Mouse (Mus musculus): ENCODE measurements around the gene Wwox. TPM values are rescaled to one million over a fixed set of nuclear protein-coding genes. Genes with fewer than 3 reads are reported as not detected.

Wwox gene
- total and polyA plus RNA-seq, 3 experiments: 7.8 to 11.5 (median 9.1) TPM

GRCm38 (mm10) chr8:114460600-114460999 lies 21.1 kb downstream of the Wwox start (continued):
- TF ChIP-seq MAZ (IDR thresholded peaks at IDR 0.05; ENCODE audit: low read depth, low read length) (no peak), ELF1 (IDR thresholded peaks at IDR 0.05; ENCODE audit: low read depth, low read length) (no peak), TBP (conservative IDR thresholded peaks at IDR 0.05; ENCODE audit: low read depth, low read length) (no peak), RCOR1 (conservative IDR thresholded peaks at IDR 0.05; ENCODE audit: low read depth, low read length) (no peak)

- Histone ChIP-seq H3K4me1 (ENCODE audit: control insufficient read depth in 1 of 2, insufficient read depth in 2 of 2) (no peaks in the 10 kb centered on the region; a peak in 1 of 4 replicates), H3K27me3 (replicated peaks) (no peaks in the 10 kb centered on the region), H3K9me3 (replicated peaks; ENCODE audit: low read length) (no peaks in the 10 kb centered on the region), H3K36me3 (replicated peaks in 1 of 2; ENCODE audit: control insufficient read depth in 1 of 2, insufficient read depth in 1 of 2, low read length in 1 of 2) (peaks cover 8 to 64% of the 10 kb centered on the region in 2 experiments), H3K4me3 (replicated peaks in 1 of 3; ENCODE audit: low read depth in 2 of 3, low read length in 2 of 3, poor library complexity in 1 of 3) (no peak overlapping the region), H3K27ac (ENCODE audit: insufficient read depth, low read depth) (no peak overlapping the region), H3K9ac (ENCODE audit: insufficient read depth, low read depth) (no peak overlapping the region), H3K79me2 (replicated peaks; ENCODE audit: control insufficient read depth, extremely low read depth, insufficient read depth, poor library complexity, severe bottlenecking) (no peaks in the 10 kb centered on the region), H3K4me2 (ENCODE audit: insufficient read depth, low read depth, poor library complexity, severe bottlenecking) (no peak overlapping the region)
- no peak for TF ChIP-seq MEF2A (IDR thresholded peaks at IDR 0.05; ENCODE audit: borderline replicate concordance, low read depth, low read length)
- no peak for TF ChIP-seq BHLHE40 (IDR thresholded peaks at IDR 0.05; ENCODE audit: low read depth, low read length)
- no peak for TF ChIP-seq ZMIZ1 (IDR thresholded peaks at IDR 0.05; ENCODE audit: low read depth, low read length)
- TF ChIP-seq E2F4 (IDR thresholded peaks at IDR 0.05; ENCODE audit: insufficient replicate concordance, low read depth, low read length): no peak
- TF ChIP-seq CHD2 (IDR thresholded peaks at IDR 0.05; ENCODE audit: low read length): no peak
- TF ChIP-seq USF1 (IDR thresholded peaks at IDR 0.05; ENCODE audit: low read depth, low read length): no peak
- no peak for DNase-seq (ENCODE audit: extremely low read depth)
- in situ Hi-C loops (cut with MboI; ENCODE audit: low pct_ligation_motif_present, low pct_unique_long_range_greater_than_20kb, low sequenced_read_pairs): loop anchor here (25.0 kb wide), 1 partner anchor 1975 kb away; no protein-coding TSS in a partner anchor
- dilution Hi-C loops (cut with MboI; ENCODE audit: extremely low pct_ligation_motif_present, extremely low pct_unique_long_range_greater_than_20kb, low sequenced_read_pairs): no loop called here
These were observed 23.1 kb downstream of the Wwox start for GRCm38 (mm10) chr8:114462591-114462990.

GRCm38 (mm10) chr8:114463305-114463704 lies 23.9 kb downstream of the Wwox start:
- no peak overlapping the region for H3K4me2 ChIP-seq (ENCODE audit: insufficient read depth, low read depth, poor library complexity, severe bottlenecking)
- no peaks in the 10 kb centered on the region for H3K27me3 ChIP-seq (replicated peaks)
- H3K4me1 ChIP-seq (ENCODE audit: control insufficient read depth in 1 of 2, insufficient read depth in 2 of 2): no peaks in the 10 kb centered on the region; a peak in 1 of 4 replicates
- H3K36me3 ChIP-seq (replicated peaks in 1 of 2; ENCODE audit: control insufficient read depth in 1 of 2, insufficient read depth in 1 of 2, low read length in 1 of 2): peaks cover 8 to 64% of the 10 kb centered on the region in 2 experiments
- TF ChIP-seq ZC3H11A (IDR thresholded peaks at IDR 0.05; ENCODE audit: low read depth, low read length): no peak
- no peak for TF ChIP-seq USF1 (IDR thresholded peaks at IDR 0.05; ENCODE audit: low read depth, low read length)
- TF ChIP-seq POLR2AphosphoS2 (IDR thresholded peaks at IDR 0.05; ENCODE audit: low read depth, low read length): no peak
- TF ChIP-seq JUN (IDR thresholded peaks at IDR 0.05; ENCODE audit: insufficient read depth, low read depth, low read length): no peak
- no peak for TF ChIP-seq EP300 (IDR thresholded peaks at IDR 0.05; ENCODE audit: low read length)
- no peak for TF ChIP-seq SMC3 (IDR thresholded peaks at IDR 0.05; ENCODE audit: low read depth, low read length)
- no peak for TF ChIP-seq ZNF384 (IDR thresholded peaks at IDR 0.05; ENCODE audit: low read depth, low read length)
- no peak overlapping the region for H3K4me3 ChIP-seq (replicated peaks in 1 of 3; ENCODE audit: low read depth in 2 of 3, low read length in 2 of 3, poor library complexity in 1 of 3)
- dilution Hi-C loops (cut with MboI; ENCODE audit: extremely low pct_ligation_motif_present, extremely low pct_unique_long_range_greater_than_20kb, low sequenced_read_pairs): no loop called here
- no peak overlapping the region for H3K9ac ChIP-seq (ENCODE audit: insufficient read depth, low read depth)
- no peak for DNase-seq (ENCODE audit: extremely low read depth)
- H3K9me3 ChIP-seq (replicated peaks; ENCODE audit: low read length): no peaks in the 10 kb centered on the region
- no peak overlapping the region for H3K27ac ChIP-seq (ENCODE audit: insufficient read depth, low read depth)
- H3K79me2 ChIP-seq (replicated peaks; ENCODE audit: control insufficient read depth, extremely low read depth, insufficient read depth, poor library complexity, severe bottlenecking): no peaks in the 10 kb centered on the region
- in situ Hi-C loops (cut with MboI; ENCODE audit: low pct_ligation_motif_present, low pct_unique_long_range_greater_than_20kb, low sequenced_read_pairs): loop anchor here (25.0 kb wide), 1 partner anchor 1974 kb away; no protein-coding TSS in a partner anchor
